Mouse (Mus musculus) Patski (cell line): ENCODE results near the gene Pax8. TPM values are rescaled to one million over a fixed set of nuclear protein-coding genes. Genes with fewer than 3 reads are reported as not detected.
A peak's percentile ranks its signal among the peaks of the same experiment; 100 is the strongest.

Experiments
- ATAC-seq: fragments of 100-300 bp; one replicate; pipeline ENCODE4 v1.8.0; 2021
- CTCF ChIA-PET: fragments of 350-600 bp; sonication (Branson Sonifier 250); formaldehyde crosslinking; loops from one replicate; lab custom pipeline; 2022; ENCODE audit warnings: inconsistent platforms; lab: Charles Lee
- POLR2A ChIA-PET: fragments of 350-600 bp; sonication (Branson Sonifier 250); formaldehyde crosslinking; loops from one replicate; lab custom pipeline; 2022; ENCODE audit warnings: antibody characterized with exemption, inconsistent platforms; lab: Charles Lee
- DNase-seq: peaks from one replicate; pipeline ENCODE4 v3.0.0-alpha.2; 2011; ENCODE audit warnings: low read depth, low spot score
- H3K27me3 ChIP-seq: fragments of 371-371 bp; one replicate; pipeline ENCODE4 v1.5.1; 2021
- CTCF ChIP-seq: fragments of 100-300 bp; IDR thresholded peaks from one replicate; pipeline ENCODE4 v1.5.1; 2021
- in situ Hi-C: fragments of 300-500 bp; cut with MboI; formaldehyde crosslinking; loops from 3 replicates; pipeline ENCODE4 v1.11.1; 2018; ENCODE audit warnings: low pct_unique_long_range_greater_than_20kb, mixed read lengths
- polyA plus RNA-seq: library from polyadenylated mRNA; unstranded; gene quantifications from one replicate; pipeline ENCODE4 v1.2.3, GENCODE M21; 2021

Pax8 gene
- polyA plus RNA-seq = 219 TPM

DNA sequence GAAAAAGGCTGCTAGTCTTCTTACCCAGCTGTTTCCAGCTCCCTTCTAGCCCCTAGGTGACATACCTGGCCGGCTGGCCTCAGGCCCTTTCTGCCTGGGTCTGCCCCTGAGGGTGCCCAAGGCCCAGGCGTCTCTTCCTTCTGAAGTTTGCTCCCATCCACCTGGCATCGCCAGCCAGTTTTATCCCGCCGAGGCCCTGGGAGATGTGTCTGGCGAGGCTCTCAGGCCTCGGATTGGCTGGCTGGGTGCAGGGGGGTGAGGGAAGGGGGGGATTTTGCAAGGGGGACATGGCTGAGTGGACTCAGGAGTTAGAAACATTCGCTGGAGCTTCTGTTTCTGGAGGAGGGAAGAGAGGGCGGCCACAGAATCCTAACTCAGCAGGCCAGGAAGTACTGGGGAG is at the start of gene Pax8:
TSS of gene Pax8 (minus strand) at position 180 of the 400 bp plus-strand sequence.
- CTCF ChIA-PET = interaction anchor here (1.4 to 1.9 kb wide), 3 partner anchors 12 to 86 kb away, joined by 3 to 8 read pairs (median 7); no protein-coding TSS in a partner anchor
- DNase-seq (peak; percentile 85), ATAC-seq (peak; percentile 55)
- POLR2A ChIA-PET = interaction anchor here (0.7 to 4.8 kb wide), 18 partner anchors 10 to 93 kb away, joined by 3 to 32 read pairs (median 4); no protein-coding TSS in a partner anchor
- in situ Hi-C loops = loop anchor here (10.0 kb wide), 2 partner anchors 61 to 161 kb away; no protein-coding TSS in a partner anchor
- no peak for TF ChIP-seq CTCF
- no peaks in the 10 kb centered on the region for H3K27me3 ChIP-seq

DNA sequence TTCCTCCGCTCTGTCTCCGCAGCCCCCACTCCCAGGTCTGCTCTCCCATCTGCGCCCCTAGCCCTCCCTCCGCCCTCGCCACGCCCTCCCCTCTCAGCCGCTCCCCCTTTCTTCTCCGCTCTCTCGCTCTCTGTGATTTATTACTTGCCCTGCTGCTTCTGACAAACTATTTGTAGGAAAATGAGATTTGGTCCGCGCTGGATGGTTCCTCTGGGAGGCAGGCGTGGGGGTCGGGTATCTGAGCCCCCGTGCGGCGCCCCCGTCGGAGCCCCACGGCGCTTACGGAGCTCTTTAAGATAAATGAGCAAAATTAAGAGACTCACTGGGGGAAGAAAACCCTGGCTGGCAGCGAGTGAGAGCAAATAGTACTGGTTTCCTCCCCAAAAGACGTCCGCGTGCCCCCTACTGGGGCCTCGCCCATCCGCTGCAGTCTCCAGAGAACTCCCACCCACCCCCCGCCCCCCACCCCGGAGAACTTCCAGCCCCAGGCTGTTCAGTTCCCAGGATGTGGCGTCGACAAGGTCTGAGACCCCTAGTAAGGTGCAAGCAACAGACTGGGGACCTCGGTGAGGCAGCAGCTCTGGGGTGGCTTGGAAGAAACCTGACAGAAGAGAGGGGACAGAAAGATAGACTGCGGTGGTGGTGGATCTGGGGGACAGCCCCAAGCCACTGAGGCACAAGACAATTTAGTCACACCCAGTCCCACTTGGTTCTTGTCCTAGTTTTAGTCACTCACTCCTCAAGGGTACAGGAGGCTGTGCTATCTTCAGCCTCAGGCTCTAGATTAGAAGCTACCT is 46.2 kb upstream of the Pax8 start:
- no peaks in the 10 kb centered on the region for H3K27me3 ChIP-seq
- ChIA-PET CTCF (interaction anchor here (0.7 to 1.4 kb wide), 5 partner anchors 12 to 112 kb away, joined by 3 read pairs; no protein-coding TSS in a partner anchor), POLR2A (interaction anchor here (0.6 kb wide), 1 partner anchor 20 kb away, joined by 3 read pairs; no protein-coding TSS in a partner anchor)
- ATAC-seq (peak; percentile 48), DNase-seq (no peak)
- no peak for TF ChIP-seq CTCF
- in situ Hi-C loops = no loop called here

DNA sequence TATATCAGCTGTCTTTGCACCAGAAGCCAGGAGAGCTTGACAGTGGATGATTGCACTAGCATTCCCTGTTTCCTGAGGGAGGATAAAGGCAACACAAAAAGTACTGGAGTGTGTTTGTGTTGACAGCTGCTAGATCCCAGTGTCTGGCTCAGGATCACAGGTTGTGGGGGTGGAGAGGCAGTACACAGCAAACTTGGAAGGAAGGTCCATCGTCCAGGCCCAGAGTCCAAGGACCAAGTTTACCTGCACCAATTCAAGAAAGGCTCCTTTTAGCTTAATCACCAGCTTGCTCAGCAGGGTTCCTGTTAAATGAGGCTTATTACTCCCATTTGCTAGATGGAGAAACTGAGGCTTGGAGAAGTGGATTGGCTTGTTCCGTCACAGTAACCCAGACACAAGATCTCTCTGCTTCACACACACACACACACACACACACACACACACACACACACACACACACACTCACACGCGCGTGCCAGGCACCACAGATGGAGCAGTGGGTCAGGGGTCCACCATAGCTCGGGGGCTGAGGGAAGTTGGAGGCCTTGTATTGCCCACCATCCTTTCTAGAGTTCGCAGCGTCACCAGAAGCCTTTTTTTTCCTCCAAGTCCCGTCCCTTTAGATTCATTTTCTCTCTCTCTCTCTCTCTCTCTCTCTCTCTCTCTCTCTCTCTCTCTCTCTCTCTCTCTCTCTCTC is 45.3 kb upstream of the Pax8 start:
- DNase-seq (no peak), ATAC-seq (no peak)
- CTCF ChIA-PET = interaction anchor here (0.9 to 1.4 kb wide), 5 partner anchors 16 to 51 kb away, joined by 3 read pairs; no protein-coding TSS in a partner anchor
- no peaks in the 10 kb centered on the region for H3K27me3 ChIP-seq
- POLR2A ChIA-PET = interaction anchor here (0.6 kb wide), 1 partner anchor 21 kb away, joined by 3 read pairs; no protein-coding TSS in a partner anchor
- in situ Hi-C loops = no loop called here
- TF ChIP-seq CTCF = no peak

DNA sequence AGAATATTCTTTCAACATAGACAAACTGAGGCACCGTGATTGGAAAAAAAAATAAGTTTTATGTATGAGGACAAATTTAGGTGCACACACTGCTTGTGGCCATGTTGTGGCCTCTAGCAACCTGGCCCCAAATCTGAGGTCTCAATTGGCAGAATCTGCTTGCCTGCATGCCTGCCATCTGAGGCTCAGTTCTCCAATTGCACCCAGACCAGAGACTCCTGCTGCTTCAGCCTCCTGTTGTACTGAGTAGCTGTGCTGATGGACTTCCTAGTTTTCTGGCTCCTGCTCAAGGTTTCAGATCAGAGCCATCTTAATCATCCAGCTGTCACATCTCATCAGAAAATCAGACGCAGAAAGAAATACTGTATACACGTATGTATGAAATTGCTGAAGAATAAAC is 41.5 kb upstream of the Pax8 start:
- CTCF ChIA-PET = no interaction called here
- H3K27me3 ChIP-seq = no peaks in the 10 kb centered on the region
- POLR2A ChIA-PET = no interaction called here
- TF ChIP-seq CTCF = no peak
- ATAC-seq = no peak
- in situ Hi-C loops = no loop called here
- no peak for DNase-seq

DNA sequence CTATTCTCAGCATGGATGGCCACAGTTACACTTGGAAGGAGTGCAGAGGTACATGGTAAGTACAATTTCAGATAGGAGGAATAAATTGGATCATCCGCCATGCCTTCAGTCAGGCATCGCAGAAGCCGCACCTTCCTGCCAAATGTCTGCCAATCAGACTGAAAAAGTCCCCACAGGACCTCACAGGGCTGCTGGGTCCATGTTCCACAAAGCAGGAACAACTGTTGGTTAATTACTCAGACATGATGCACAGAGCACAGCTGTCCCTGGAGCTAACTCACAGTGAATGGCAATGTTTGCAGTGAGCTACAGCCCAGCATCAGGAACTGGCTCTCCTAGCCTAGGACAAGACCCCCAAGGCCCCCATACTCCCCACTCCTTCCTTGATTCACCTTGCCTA is 32.0 kb upstream of the Pax8 start:
- DNase-seq (no peak), ATAC-seq (no peak)
- no peaks in the 10 kb centered on the region for H3K27me3 ChIP-seq
- ChIA-PET CTCF (interaction anchor here (0.7 to 1.4 kb wide), 4 partner anchors 15 to 99 kb away, joined by 3 read pairs; no protein-coding TSS in a partner anchor), POLR2A (no interaction called here)
- no peak for TF ChIP-seq CTCF
- in situ Hi-C loops = no loop called here

DNA sequence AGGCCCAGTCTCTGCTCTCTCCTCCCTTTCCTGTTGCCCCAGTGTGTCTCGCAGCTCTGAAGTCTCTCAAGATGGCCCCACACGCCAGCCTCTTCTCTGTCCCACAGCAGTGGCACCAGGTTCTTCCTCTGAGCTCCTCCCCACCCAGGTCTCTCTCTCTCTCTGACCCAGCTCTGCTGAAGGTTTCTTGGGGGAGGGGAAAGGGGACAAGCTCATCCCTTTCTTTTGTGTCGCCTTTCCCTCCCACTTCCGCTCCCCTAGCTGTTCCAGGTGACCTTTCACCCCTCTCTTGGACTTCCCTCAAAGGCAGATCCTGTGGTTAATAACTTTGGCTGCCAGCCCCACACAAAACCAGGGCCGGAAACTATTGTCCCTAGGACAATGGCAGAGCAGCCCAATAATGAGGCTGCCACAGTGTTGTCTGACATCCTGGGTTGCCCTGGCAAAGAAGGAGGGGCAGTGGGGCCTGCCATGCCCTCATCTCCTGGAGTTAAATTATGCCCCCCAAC is 27.6 kb upstream of the Pax8 start:
- no peak for ATAC-seq
- TF ChIP-seq CTCF = no peak
- in situ Hi-C loops = no loop called here

DNA sequence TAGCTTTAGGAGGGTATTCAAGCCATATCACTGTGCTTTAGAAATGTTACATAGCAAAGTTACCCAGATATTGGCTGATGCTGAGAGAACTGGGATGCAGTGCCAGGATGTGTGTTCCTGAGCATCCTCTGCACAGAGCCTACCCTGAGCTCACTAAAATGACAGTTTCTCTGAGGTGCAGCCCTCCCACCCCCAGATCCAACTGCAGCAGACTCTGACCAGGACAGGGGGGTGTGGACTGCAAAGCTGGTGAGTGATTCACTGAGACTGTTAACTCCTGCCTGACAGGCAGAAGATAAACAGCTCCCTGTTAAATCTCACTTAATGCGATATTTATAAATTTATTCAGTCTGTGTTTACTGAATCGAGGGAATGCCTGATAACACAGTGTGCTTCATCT is 25.5 kb upstream of the Pax8 start:
- peak; percentile 28 for ATAC-seq
- TF ChIP-seq CTCF = no peak

More for the DNA sequence above, 27.6 kb upstream of the Pax8 start:
- no peaks in the 10 kb centered on the region for H3K27me3 ChIP-seq
- DNase-seq = no peak
- ChIA-PET CTCF (interaction anchor here (0.9 to 1.8 kb wide), 4 partner anchors 10 to 252 kb away, joined by 3 to 8 read pairs (median 4); no protein-coding TSS in a partner anchor), POLR2A (interaction anchor here (0.6 kb wide), 1 partner anchor 55 kb away, joined by 3 read pairs; no protein-coding TSS in a partner anchor)

DNA sequence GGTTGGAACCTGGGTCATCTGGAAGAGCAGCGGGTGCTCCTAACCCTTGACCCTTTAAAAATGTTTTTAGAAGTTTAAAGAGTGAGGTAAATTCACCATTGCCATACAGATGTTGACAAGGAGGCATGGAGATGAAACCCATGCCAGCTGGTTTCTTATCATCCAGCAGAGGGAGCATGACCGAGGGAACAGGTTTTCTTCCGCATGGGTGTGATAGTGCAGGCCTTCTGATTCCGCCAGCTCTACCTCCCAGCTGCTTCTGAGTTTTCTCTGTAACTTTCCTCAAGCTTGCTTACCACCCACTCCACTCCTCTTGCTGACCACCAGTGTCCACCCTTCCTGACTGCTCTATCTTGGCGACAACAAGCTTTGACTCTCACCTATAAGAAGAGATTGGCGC is 15.2 kb upstream of the Pax8 start:
- ChIA-PET POLR2A (interaction anchor here (1.2 kb wide), 1 partner anchor 11 kb away, joined by 3 read pairs; no protein-coding TSS in a partner anchor), CTCF (interaction anchor here (1.0 to 4.4 kb wide), 4 partner anchors 10 to 72 kb away, joined by 3 to 18 read pairs (median 6); no protein-coding TSS in a partner anchor)
- ATAC-seq (no peak), DNase-seq (no peak)
- in situ Hi-C loops = no loop called here
- H3K27me3 ChIP-seq = no peaks in the 10 kb centered on the region
- TF ChIP-seq CTCF = peak; percentile 54

More for the DNA sequence above, 25.5 kb upstream of the Pax8 start:
- no peaks in the 10 kb centered on the region for H3K27me3 ChIP-seq
- in situ Hi-C loops = no loop called here
- ChIA-PET POLR2A (interaction anchor here (1.1 to 1.5 kb wide), 2 partner anchors 10 to 25 kb away, joined by 3 to 5 read pairs; partner anchors contain the start of gene Pax8), CTCF (interaction anchor here (0.9 to 1.8 kb wide), 7 partner anchors 9 to 62 kb away, joined by 3 to 5 read pairs (median 3); no protein-coding TSS in a partner anchor)
- DNase-seq = no peak

DNA sequence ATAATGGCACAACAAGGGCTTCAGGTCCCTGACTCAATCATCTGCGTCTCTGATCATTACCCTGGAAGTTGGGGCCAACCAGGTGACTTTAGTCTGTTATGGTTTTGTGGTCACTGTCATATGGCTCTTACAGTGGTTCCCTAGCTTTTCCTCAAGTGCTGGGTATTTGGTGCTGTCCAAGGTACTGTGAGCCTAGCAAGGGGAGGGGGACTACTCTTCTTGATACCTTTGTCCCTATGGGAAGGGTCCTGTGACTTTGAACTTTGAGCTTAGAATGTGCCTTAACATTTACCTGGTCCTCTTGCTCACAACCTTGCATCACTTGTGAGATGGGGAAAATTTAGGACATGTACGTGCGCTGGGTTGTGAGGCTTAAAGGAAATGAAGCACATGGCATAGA is 13.3 kb upstream of the Pax8 start:
- ChIA-PET CTCF (interaction anchor here (0.8 to 1.6 kb wide), 4 partner anchors 12 to 38 kb away, joined by 3 to 4 read pairs (median 3); no protein-coding TSS in a partner anchor), POLR2A (no interaction called here)
- H3K27me3 ChIP-seq = no peaks in the 10 kb centered on the region
- ATAC-seq (no peak), DNase-seq (no peak)
- TF ChIP-seq CTCF = no peak
- in situ Hi-C loops = no loop called here
